Mouse (Mus musculus) activated CD4-positive, CD25-positive, alpha-beta regulatory T cell (primary cell): Measurements from ENCODE around the gene Map2k3. TPM values are rescaled to one million over a fixed set of nuclear protein-coding genes. Genes with fewer than 3 reads are reported as not detected.

Experiments used
- polyA plus RNA-seq, 2 experiments: library from polyadenylated mRNA; unstranded; fragments of 100-300 nt; shearing (Covaris generic); gene quantifications; one replicate each; pipeline ENCODE4 v1.2.1; 2017

Map2k3 gene
- polyA plus RNA-seq, result 100 to 1,000 TPM in 1 of 2 experiments, 10 to 100 TPM in 1; 65.7 to 124 TPM

DNA sequence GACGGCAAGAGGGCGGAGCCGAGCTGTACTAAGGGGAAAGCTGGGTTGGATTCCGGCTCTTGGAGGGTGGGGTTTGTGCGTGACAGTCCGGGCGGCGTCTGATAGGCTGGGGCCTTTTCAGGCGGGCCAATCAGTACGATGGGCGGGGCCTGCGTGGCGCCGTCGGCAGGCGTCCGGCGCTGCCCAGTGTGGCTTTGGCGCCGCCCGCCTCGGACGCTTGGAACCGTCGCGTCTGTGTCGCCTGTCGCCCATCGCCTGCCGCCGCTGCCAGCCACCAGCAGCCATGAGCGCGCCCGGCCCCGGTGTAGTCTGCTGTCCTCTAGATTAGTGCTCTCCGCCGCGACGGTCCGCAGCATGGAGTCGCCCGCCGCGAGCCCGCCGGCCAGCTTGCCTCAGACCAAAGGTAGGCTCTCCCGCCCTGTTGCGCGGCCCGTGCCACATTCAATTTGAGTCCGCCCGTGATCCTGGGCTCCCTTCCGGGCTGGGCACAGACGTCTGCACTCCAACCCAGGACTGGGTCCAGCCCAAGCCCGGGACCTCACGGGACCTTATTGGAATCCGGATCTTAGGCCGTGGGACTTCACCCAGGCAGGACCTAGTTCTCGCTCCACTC is at the start of gene Map2k3:
Gene Map2k3 (plus strand): TSS at position 165 of the 613 bp plus-strand sequence.

DNA sequence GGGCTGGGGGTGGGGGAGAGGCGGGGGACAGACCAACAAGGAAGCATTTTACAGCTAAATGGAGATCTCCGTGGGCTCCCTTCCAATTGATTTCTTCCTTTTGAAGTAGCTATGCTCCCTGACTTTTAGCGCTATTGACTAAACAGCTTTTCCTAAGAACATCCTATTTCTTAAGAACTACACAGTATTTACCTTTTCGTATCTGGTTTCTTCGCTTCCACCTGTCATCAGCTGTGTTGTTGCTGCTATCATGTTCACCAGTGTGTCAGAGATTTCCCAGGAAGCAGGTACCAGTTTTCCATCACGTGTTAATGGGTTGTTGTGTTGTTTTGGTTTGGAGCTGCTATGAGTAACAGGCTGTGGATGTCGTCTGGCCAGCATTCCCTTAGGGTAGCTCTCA is 17.3 kb upstream of the Map2k3 start, which contains the start of gene Natd1:
Gene Natd1 (minus strand): TSS at position 260 of the 400 bp plus-strand sequence.

Other genes starting within 250 kb of the Map2k3 start
- 10 to 100 TPM; 31.0 to 32.5 TPM for gene Llgl1, start 232.3 kb upstream of the Map2k3 start, polyA plus RNA-seq
- gene Flii, start 204.8 kb upstream of the Map2k3 start, polyA plus RNA-seq, result 100 to 1,000 TPM; 104 to 176 TPM
- gene Mief2, start 203.6 kb upstream of the Map2k3 start, polyA plus RNA-seq, result 10 to 100 TPM; 13.6 to 17.9 TPM
- gene Top3a, start 154.7 kb upstream of the Map2k3 start, polyA plus RNA-seq, result 10 to 100 TPM in 1 of 2 experiments, 1 to 10 TPM in 1; 9.9 to 10.6 TPM
- 1 to 10 TPM; 4.9 to 8.7 TPM for gene Smcr8, start 154.5 kb upstream of the Map2k3 start, polyA plus RNA-seq
- 10 to 100 TPM; 19.5 to 24.9 TPM for gene Shmt1, start 120.3 kb upstream of the Map2k3 start, polyA plus RNA-seq
- 10 to 100 TPM; 27.0 to 27.2 TPM for gene Dhrs7b, start 101.4 kb upstream of the Map2k3 start, polyA plus RNA-seq
- 10 to 100 TPM; 26.3 to 39.7 TPM for gene Tmem11, start 52.8 kb upstream of the Map2k3 start, polyA plus RNA-seq
- 10 to 100 TPM in 1 of 2 experiments, 1 to 10 TPM in 1; 8.4 to 10.4 TPM for gene Natd1, start 17.3 kb upstream of the Map2k3 start, polyA plus RNA-seq
- under 1 TPM in 1 of 2 experiments, not detected in 1; 0.76 TPM for gene Kcnj12, start 90.5 kb downstream of the Map2k3 start, polyA plus RNA-seq
- gene Tnfrsf13b, start 194.7 kb downstream of the Map2k3 start, polyA plus RNA-seq, result 10 to 100 TPM; 60.9 to 84.0 TPM
- gene Usp22, start 243.0 kb downstream of the Map2k3 start, polyA plus RNA-seq, result 10 to 100 TPM; 24.5 to 30.0 TPM